Mouse (Mus musculus) urinary bladder, adult 18-20 months (tissue): ENCODE measurements around the gene Ccr2.
"Not testable (repeated sequence)": the region's sequence is repeated elsewhere in the genome, so short reads cannot be mapped to it uniquely, and the experiment has no call there.

Experiments
- DNase-seq, 2 experiments: peaks; one replicate each; pipeline ENCODE4 v3.0.0; 2022; ENCODE audit warnings: low spot score in 2 of 2, mixed read lengths in 2 of 2

Gene Ccr2

DNA sequence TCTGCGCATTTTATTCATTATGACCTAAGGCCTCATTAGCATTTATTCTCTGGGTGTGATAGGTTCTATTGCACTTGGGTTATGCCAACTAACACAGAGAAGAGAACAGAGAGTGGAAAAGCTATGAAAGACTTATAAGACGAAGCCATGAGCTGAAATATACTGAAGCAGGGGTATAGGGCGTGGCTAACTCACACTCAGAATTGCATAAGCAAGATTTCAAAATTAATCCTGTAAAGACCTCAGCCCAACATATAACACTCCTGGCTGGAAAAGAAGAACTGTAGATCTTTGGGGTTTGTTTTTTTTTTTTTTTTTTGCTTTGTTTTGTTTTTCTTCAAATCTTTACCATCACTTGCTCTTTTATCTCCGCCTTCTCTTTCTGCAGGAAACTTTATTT is at the start of gene Ccr2:
TSS of gene Ccr2 (plus strand) at position 228 of the 400 bp plus-strand sequence.
- no peak for DNase-seq

DNA sequence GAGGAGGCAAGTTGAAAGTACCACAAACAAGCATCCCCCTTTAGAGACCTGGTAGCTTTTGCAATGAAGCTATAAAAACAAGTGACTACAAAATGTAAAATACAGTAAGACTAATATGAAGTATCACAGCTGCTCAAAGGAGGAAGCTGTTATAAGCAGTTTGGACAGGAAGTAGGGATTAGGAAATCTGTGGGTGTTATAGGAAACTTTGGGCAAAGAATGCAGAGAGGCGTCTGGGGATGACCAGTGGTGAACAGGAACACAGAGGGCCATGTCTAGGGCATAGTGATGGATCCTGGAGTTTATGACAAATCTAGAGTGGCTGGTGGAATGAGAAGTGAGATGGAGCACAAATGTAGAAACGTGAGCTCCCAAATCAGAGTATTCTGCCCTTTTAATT is 48.2 kb upstream of the Ccr2 start:
- DNase-seq, result no peak

DNA sequence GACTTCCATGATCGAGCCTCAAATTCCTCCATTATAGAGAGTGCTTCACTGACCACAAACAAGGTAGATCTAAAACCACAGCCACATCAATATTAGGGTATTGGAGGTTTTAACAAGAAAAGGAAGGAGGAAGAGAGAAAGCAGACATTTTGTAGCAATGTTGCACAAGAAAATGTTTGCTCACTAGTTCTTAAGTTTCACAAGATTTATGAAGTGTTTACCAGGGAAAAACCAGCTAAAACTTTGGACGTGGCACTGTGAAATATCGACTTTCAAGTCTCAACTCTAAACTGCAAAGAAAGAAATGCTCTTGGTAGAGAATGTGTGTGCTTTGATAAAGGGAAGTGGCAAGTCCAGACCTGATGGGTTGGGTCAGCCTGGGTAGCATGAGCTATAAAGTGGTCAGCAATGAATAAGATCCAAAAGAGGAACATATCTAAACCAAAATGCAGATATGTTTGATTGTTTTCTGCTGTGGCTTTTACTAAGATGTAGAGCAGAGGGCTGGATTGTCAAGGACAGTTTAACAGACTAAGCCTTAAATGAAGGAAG is 45.5 kb upstream of the Ccr2 start:
- DNase-seq, result peak in 1 of 2 experiments; percentile 24

DNA sequence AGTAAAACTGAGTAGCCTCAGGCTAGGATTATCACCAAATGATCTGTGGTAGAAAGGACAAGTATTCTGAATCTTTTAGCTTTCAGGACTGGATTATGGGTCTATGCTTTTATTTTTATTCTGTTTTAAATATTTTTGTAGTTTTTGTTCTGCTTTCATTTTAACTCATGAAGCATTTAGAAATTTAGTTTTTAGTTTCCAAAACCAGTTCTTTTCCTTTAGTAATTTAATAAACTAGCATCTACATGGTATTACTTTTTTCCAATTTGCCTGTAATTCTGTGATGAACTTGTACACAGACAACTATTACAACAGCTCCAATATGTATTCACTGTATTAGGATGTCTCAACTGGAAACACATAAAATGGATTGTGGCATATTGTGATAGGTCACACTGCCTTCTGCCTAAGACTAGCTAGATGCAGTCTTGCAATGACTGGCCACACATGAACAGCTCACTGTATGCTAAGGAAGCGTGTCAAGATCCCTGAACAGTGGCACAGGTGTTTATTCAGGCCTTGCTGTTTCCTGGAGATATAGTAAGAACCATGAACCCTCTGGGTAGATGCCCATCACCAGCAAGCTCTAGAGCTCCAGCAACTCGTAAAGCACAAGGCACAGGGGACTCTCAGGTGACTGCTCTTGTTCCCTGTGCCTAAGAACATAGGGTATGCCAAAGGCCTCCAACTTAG is 41.9 kb upstream of the Ccr2 start:
- no peak for DNase-seq

DNA sequence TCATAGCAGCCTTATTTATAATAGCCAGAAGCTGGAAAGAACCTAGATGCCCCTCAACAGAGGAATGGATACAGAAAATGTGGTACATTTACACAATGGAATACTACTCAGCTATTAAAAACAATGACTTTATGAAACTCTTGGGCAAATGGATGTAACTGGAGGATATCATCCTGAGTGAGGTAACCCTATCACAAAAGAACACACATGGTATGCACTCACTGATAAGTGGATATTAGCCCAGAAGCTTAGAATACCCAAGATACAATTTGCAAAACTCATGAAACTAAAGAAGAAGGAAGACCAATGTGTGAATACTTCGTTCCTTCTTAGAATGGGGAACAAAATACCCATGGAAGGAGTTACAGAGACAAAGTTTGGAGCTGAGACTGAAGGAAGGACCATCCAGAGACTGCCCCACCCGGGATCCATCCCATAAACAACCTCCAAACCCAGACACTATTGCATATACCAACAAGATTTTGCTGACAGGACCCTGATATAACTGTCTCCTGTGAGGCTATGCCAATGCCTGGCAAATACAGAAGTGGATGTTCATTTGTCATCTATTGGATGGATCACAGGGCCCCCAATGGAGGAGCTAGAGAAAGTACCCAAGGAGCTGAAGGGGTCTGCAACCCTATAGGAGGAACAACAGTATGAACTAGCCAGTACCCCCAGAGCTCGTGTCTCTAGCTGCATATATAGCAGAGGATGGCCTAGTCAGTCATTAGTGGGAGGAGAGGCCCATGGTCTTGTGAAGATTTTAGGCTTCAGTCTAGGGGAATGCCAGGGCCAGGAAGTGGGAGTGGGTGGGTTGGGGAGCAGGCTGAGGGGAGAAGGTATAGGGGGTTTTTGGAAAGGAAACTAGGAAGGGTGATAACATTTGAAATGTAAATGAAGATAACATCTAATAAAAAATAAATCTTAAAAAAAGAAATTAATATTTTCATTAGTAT is 40.0 kb upstream of the Ccr2 start:
- DNase-seq, result not testable (repeated sequence)

DNA sequence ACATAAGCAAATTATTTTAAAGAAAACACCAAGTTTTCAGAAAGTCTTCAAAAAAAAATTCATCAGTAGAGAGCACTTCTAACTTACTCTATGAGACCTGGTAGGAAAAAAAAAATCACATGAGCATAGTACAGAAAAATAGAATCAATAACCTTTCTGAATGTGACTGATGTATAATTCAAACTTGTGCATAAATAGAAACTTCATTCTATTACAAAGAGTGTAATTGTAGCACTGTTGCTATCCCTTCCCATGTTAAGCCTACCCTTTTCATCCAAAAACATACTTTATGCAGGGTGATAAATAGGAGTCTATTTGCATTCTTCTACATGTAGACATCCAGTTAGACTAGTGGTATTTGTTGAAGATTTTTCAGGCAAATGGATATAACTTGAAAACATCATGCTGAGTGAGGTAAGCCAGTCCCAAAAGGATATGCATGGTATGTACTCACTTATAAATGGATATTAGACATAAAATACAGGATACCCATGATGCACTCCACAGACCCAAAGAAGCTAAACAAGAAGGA is 35.1 kb upstream of the Ccr2 start:
- no peak for DNase-seq

DNA sequence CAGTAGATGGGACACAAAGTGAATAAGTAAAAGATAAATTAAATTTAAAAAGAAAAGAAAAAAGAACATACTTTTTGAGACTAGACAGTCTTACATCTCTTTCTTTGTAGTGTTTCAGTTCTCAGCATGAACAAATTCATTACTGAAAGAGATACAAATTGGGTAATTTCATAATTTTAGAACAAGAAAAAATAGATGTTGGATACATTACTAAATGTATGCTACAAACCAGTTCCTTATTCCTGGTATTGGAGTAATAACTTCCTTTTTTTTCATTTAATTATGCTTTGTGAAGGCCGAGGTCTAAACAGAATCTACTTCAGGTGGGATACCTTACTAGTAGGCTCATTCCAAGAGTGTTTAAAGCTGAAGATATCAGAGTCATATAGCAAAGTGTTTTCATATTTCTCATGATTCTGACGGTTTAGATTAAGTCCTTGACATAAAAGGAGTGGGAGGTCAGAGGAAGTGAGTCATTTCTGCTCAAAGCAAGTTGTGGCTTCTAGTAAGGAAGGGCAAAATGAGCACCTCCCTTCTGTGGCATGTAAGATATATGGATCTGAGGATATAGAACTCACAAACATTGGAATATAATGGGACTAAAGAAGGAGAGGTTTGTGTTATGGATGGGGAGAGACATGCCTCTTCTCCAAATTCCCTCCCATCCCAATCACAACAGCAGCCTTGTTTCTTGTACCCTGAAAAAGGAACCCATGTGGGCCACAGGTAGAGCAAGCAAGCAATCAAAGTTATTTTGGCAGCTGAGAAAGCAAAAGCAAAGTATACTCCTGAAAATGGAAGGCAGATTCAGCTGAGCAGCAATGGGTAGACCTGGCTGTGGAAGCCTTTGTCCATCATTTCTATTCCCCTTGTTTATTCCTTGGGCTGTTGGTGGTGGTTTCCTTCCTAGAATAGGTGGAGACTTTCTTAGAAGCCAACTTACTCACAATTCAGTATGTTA is 33.4 kb upstream of the Ccr2 start:
- DNase-seq, result no peak

DNA sequence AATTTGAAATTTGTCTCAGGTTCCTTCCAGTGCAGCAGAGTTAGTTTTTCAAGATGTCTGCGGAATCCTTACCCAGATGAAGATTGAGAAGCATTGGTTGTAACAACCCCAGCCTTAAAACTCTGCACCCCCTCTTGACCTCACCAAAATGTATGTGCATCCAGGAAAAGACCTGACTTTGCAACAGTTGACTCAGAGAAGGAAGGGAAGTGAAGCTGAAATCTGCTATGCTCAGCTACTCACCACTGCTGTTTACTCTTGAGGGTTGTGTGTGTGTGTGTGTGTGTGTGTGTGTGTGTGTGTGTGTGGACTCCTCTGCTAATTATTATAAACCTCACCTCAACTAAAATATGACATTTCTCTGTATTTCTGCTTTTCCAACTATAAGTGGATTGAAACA is 30.2 kb upstream of the Ccr2 start:
- no peak for DNase-seq

DNA sequence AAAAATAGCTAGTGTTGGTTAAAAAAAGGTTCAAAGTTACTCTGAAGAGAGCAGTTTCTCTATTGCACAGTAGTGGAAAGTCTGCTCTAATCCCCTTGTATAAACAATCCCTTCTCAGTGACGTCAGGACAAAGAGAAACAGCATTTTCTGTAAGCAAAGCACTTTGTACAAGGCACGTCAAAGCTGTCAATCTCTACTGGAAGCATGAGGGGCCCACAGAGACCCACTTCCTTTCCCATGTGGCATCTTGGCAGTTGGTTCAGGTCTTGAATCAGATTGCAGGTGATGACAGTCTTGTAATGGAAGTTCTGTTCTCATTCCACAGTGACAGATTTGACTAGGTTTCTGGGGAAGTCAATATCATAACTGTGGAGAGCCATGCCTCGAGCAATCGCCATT is 21.9 kb upstream of the Ccr2 start:
- no peak for DNase-seq

DNA sequence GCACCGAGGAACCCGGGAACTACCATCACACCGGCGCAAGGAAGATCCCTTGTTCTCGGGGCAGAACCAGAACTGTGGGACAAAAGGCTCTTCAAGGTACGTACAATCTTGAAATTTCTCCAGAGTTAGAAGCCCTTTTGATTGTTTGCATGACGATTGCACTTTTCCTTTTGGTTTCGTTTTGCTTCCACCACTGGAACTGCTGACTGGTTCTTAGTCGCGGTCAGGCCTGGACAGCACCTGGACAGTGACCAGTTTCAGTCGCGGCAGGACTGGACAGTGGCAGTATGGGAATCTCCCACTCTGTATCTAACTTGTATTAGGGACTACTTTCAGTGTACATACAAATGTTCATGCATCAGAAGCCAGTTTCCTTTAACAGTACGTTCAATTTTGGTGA is 21.3 kb upstream of the Ccr2 start:
- DNase-seq, result not testable (repeated sequence)

DNA sequence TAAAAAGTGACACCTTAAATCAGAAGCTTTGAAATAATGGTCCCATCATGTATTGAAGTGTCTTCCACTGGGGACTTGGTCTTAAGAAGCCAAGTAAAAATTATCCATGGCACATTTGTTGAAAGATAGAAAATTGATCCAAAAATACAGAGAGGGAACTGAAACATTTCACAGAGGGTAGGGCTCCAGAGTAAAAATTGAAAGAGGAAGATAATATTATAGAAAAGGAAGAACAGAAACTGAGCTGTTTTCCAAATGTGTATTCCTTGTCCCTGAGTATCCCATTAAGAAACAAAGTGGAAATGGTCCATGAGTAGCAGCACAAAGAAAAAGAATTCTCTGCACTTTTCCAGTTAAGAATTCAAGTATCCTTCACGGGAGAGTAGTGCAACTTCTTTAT is 11.3 kb upstream of the Ccr2 start:
- no peak for DNase-seq

DNA sequence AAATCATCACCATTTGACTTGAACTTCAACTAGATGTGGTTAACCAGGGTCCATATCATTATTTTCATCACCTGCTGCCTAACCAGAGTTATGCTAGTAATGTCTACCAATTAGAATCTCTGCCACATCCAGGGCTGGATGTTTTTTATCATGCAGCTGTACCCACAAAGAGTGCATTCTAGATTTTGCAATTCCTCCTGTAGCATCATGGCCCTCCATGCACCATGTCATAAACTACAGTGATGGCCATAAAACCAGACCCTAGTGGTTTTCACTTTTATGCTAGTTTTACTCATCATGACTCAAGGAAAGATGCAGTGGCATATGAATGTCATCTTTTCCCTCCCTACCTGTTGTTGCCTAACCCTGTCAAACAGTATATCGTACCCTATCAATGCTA is 2.6 kb upstream of the Ccr2 start:
- DNase-seq, result no peak

DNA sequence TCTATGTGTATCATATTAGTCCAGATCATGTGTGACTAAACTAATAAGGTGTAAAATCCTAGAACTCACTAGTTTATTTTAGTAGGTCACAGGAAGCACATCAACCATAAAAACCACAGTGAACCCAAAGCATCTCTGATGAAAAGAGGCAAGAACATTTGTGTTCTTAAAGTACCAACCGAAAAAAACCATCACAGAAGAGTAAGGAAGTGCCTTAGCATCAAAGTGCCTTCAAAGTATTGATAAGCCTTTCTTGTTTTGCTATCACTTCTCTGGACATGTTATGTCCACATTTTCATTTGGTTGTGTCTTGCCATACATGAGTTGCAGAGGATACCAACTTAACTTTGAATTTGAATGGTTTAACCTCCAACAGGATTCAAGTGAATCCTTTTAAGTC is 1.4 kb upstream of the Ccr2 start:
- no peak for DNase-seq

DNA sequence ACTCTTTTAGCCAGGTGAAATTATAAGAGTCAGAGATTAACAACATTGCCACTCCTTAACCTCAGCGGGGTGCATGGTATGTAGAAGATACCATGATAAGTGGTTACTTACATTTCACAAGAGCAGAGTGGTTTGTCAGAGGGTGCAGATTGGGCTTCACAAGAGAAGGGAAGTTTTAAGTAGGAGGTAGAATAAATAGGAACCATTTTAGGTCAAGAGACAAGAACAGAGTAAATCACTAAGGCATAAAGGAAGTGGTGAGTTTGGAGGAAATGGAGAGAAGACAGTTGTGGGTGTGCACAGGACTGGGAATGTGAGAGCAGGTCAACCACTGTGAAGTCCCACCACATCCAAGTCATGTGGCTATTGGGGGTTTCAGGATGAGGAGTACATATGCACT is 1.4 kb downstream of the Ccr2 start:
- DNase-seq, result no peak

DNA sequence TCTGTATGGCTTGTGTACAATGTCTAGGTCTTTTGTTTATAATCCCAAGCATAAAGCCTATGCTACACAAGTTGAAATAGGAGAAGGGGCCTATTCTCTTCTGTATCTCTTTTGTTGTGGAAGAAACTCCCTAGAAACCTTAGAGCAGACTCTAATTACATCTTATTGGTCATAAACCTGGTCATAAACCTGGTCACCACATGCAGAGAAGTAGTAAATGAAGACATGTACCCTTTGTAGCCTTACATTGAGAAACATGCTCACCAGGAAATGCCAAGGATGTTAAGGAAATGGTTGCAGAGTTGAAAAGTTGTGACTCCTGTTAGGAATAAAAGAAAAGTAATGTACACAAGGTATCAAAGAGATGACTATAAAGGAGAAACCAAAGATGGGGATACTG is 3.4 kb downstream of the Ccr2 start:
- DNase-seq, result no peak

DNA sequence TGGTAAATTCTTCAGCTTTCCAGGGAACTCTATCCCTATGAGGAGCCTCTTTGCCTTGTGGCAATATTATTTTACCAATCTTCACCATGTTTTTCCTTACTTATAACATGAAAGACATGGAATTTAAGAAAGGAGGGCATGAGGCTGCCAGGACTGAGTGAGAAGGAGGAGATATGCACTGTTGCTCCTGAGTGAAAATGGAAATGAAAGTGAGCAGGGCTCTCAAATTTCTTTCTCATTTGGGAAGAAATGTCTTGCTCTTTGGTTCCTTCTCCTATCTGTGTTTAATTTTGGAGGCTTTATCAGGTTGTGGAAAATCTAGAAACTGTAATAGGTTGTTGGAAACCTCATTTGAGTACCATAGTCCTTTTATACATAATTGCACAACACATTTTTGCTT is 5.5 kb downstream of the Ccr2 start:
- DNase-seq, result no peak

DNA sequence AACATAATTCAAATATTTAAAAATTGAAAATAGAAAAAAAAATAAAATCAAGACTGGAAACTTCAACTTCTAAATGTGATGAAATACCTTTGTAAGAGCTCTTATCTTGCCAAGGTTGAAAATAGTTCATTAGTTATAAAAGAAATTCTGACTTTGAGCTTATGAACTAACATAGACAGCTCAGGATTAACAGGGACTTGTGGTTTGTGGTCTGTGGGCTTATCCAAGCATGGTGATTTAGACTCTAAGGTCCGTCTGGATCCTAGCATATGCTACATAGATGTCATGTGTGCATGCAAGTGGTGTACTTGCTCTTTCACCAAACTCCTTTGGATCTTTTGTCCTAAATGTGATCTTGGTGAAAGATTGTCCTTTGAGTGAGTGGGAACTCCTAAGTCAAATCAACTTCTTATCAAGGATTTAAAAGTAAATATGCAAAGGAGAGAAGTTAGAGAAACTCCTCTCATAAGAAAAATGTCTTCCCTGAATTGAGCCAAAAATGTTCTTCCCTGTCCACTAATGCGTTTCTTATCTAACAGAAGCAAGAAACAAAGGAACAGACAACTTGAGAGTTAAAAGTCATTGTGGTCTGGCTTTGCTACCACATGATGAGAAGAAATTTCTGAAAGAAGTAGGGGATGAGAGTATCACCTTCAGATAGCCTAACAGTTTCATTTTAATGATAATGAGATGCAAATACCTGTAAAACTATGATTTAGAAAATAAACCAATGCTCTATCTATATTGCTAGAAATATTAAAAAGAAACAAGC is 6.8 kb downstream of the Ccr2 start:
- DNase-seq, result no peak

DNA sequence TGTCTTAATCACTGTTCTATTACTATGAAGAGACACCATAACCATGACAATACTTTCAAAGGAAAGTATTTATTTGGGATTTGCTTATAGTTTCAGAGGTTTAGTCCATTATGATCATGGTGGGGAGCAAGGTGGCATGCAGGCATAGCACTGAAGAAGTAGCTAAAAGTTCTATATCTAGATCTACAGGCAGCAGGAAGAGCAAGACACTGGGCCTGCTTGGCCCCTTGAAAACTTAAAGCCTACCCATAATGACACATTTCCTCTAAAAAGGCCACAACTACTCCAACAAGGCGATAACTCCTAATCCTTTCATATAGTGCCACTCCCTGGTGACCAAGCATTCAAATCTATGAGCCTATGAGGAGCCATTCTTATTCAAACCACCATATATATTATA is 10.2 kb downstream of the Ccr2 start:
- DNase-seq, result no peak

DNA sequence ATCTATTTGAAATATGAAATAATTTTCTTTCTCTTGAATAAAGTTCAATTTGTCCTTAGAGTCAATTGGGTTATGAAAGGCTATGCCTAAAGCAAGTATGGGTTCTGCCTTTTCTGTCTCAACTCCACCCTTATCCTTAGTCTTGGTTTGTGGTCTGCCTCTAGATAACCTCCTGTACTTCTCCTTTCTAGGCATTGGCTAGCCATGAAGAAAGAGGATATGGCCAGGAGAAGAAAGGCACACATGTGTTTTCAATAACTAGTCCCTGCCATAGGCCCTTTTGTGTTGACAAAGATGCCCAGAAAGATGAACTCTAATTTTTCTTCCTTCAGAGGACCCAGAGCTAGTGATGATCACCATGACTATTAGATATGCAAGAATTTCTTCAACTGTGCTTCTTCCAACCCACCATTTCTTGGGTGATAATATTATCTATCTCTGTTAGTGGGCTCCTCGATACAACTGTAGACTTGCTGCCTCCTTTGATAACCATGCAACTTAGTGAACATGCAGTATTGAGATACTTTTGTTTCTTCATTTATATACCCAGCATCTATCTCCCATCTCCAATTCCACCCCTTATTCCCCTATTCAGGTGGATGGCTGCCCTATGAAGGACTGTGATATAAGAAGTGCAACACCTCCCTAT is 11.0 kb downstream of the Ccr2 start:
- DNase-seq, result no peak

DNA sequence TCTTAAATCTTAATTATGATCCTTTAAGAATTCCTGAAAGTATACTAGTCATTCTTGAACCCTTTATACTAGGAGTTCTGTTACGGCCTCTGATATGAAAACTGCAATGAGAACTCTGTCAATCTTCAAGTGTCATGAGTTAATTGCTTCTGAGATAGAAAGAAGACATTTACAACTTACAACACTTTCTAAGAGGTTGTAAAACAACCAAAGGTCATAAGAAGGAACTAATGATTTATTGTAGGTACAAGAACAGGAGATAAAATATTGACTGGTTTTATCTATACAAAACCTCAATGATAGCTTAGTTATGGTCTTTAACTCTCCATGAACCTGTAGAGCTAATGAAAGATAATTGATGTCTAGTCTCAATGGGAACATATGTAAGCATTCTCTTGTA is 12.0 kb downstream of the Ccr2 start:
- DNase-seq, result no peak
